Mouse (Mus musculus) common myeloid progenitor, adult 5-6 weeks (primary cell): ENCODE data around the gene Rps27a. TPM values are rescaled to one million over a fixed set of nuclear protein-coding genes. Genes with fewer than 3 reads are reported as not detected.
"Not testable (repeated sequence)": the region's sequence is repeated elsewhere in the genome, so short reads cannot be mapped to it uniquely, and the experiment has no call there.

Experiments used
- ATAC-seq: replicated peaks from 2 replicates; pipeline ENCODE4 v1.8.0; 2016; ENCODE audit warnings: low read depth, mild to moderate bottlenecking, moderate TSS enrichment, inconsistent platforms; ENCODE audit not compliant: poor library complexity, severe bottlenecking
- total RNA-seq: library from RNA; stranded (forward); fragments of 200-1000, 187-1606 nt; gene quantifications from 2 replicates; pipeline ENCODE4 v1.2.3, GENCODE M21; 2017

The Rps27a gene
- total RNA-seq: 1,324 and 1,346 TPM in 2 replicates

- peak; percentile 88 for ATAC-seq
Observed at GRCm38 (mm10) chr11:29547752-29548503, at the start of gene Rps27a, which contains the start of gene Clhc1. TSS of gene Rps27a (minus strand) at chr11:29548109. TSS of gene Clhc1 (plus strand) at chr11:29547950.

GRCm38 (mm10) chr11:29597159-29597558, 49.2 kb upstream of the Rps27a start:
- ATAC-seq: no peak

GRCm38 (mm10) chr11:29595217-29595616, 47.3 kb upstream of the Rps27a start:
- no peak for ATAC-seq

GRCm38 (mm10) chr11:29579610-29580009, 31.7 kb upstream of the Rps27a start:
- peak; percentile 52; the same call in 1 of the 2 replicates for ATAC-seq

GRCm38 (mm10) chr11:29572656-29573055, 24.7 kb upstream of the Rps27a start:
- ATAC-seq: no peak

- ATAC-seq: 0 out of 2 replicates have a peak, but pooled peaks have one; percentile 42
Observed at GRCm38 (mm10) chr11:29571536-29571935, 23.6 kb upstream of the Rps27a start.

GRCm38 (mm10) chr11:29563406-29563805, 15.5 kb upstream of the Rps27a start:
- ATAC-seq: no peak

- ATAC-seq: no peak
Observed at GRCm38 (mm10) chr11:29560990-29561389, 13.1 kb upstream of the Rps27a start.

GRCm38 (mm10) chr11:29560452-29560851, 12.5 kb upstream of the Rps27a start:
- no peak for ATAC-seq

GRCm38 (mm10) chr11:29549425-29549778, 1.5 kb upstream of the Rps27a start:
- peak; percentile 59 for ATAC-seq

- ATAC-seq: no peak
Observed at GRCm38 (mm10) chr11:29548504-29549424, 855 bp upstream of the Rps27a start.

- ATAC-seq: peak; percentile 5; the same call in 1 of the 2 replicates
Observed at GRCm38 (mm10) chr11:29547249-29547751, 609 bp downstream of the Rps27a start.

GRCm38 (mm10) chr11:29546762-29547161, 1.1 kb downstream of the Rps27a start:
- ATAC-seq: no peak

GRCm38 (mm10) chr11:29546297-29546696, 1.6 kb downstream of the Rps27a start:
- ATAC-seq: not testable (repeated sequence)

GRCm38 (mm10) chr11:29545150-29545752, 2.7 kb downstream of the Rps27a start:
- not testable (repeated sequence) for ATAC-seq

GRCm38 (mm10) chr11:29544225-29544945, 3.5 kb downstream of the Rps27a start:
- no peak for ATAC-seq

- ATAC-seq: no peak
Observed at GRCm38 (mm10) chr11:29538201-29538600, 9.7 kb downstream of the Rps27a start.

GRCm38 (mm10) chr11:29525988-29526794, 21.7 kb downstream of the Rps27a start, which contains the start of gene Mtif2:
TSS of gene Mtif2 (plus strand) at chr11:29526408.
- ATAC-seq: peak; percentile 94
